ENCODE assay signal across 10 mouse cellular contexts in the genomic region with DNA sequence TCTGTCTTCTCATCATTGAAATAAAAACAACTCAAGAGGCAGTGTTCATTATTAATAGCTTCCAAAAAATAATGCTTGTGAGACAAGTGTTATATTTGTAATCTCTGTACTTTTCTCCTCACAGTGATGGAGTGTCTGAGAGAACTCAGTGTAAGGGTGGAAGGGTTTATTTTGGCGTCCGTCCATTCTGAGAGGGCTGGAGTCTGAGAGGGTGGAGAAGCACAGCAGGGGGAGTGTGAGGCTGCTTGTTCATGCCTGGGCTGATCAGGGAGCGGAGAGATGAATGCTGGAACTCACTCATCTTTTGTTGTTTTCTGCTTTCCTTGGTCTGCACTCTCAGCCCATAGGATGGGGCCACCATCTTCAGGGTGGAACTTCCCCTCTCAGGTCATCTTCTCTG. TPM values are rescaled to one million over a fixed set of nuclear protein-coding genes. Genes with fewer than 3 reads are reported as not detected.
DNase-seq lines count a peak whose midpoint lies in the region; ATAC-seq and TF ChIP-seq lines count a peak whose summit lies in the region.
"Had no signal": no experiment of that assay in that cellular context is flagged by ENCODE, and none has a peak within 500 bp of the region (broad histone marks: within the 10 kb centered on the region; RNA-seq: fewer than 3 reads in every experiment).

No protein-coding gene starts in this region.

- TF ChIP-seq CTCF in heart, postnatal 0 days (IDR thresholded peaks at IDR 0.05; ENCODE audit: low read depth), result no peak

- H3K27me3 ChIP-seq in kidney, embryonic 15.5 days, result no peaks in the 10 kb centered on the region
- no peaks in the 10 kb centered on the region for H3K27me3 ChIP-seq in embryonic facial prominence, embryonic 15.5 days
- H3K27me3 ChIP-seq in heart, postnatal 0 days (ENCODE audit: control insufficient read depth, insufficient read depth, low read length), result no peaks in the 10 kb centered on the region

- H3K4me2 ChIP-seq in kidney, embryonic 15.5 days, result no peak overlapping the region
- H3K4me2 ChIP-seq in embryonic facial prominence, embryonic 15.5 days (replicated peaks), result no peak overlapping the region
- no peak overlapping the region for H3K4me2 ChIP-seq in heart, postnatal 0 days (ENCODE audit: low read depth, low read length)

- no peak overlapping the region for H3K9ac ChIP-seq in kidney, embryonic 15.5 days
- no peak overlapping the region for H3K9ac ChIP-seq in embryonic facial prominence, embryonic 15.5 days
- H3K9ac ChIP-seq in heart, postnatal 0 days (replicated peaks; ENCODE audit: low read depth, low read length), result no peak overlapping the region

- H3K9me3 ChIP-seq in kidney, embryonic 15.5 days (replicated peaks), result no peaks in the 10 kb centered on the region
- no peaks in the 10 kb centered on the region for H3K9me3 ChIP-seq in embryonic facial prominence, embryonic 15.5 days (replicated peaks)
- no peaks in the 10 kb centered on the region for H3K9me3 ChIP-seq in heart, postnatal 0 days (replicated peaks; ENCODE audit: control insufficient read depth, low read length)

- no peak for TF ChIP-seq EP300 in heart, postnatal 0 days (IDR thresholded peaks at IDR 0.05; ENCODE audit: low read depth)

- H3K27ac ChIP-seq in kidney, embryonic 15.5 days, result no peak overlapping the region
- no peak overlapping the region for H3K27ac ChIP-seq in embryonic facial prominence, embryonic 15.5 days (replicated peaks)
- H3K27ac ChIP-seq in heart, postnatal 0 days (ENCODE audit: low read depth), result no peak overlapping the region

- WGBS in kidney, embryonic 15.5 days, result 57% methylated on average over 3 of the region's 3 CpGs
- 54% methylated on average over 3 of the region's 3 CpGs for WGBS in embryonic facial prominence, embryonic 15.5 days
- WGBS in heart, postnatal 0 days, result 39% methylated on average over 3 of the region's 3 CpGs

- no peaks in the 10 kb centered on the region for H3K36me3 ChIP-seq in kidney, embryonic 15.5 days
- no peaks in the 10 kb centered on the region for H3K36me3 ChIP-seq in embryonic facial prominence, embryonic 15.5 days
- no peaks in the 10 kb centered on the region for H3K36me3 ChIP-seq in heart, postnatal 0 days (replicated peaks; ENCODE audit: control insufficient read depth, insufficient read depth, low read length)

- H3K4me3 ChIP-seq in kidney, embryonic 15.5 days (replicated peaks), result no peak overlapping the region
- H3K4me3 ChIP-seq in embryonic facial prominence, embryonic 15.5 days (replicated peaks), result no peak overlapping the region
- no peak overlapping the region for H3K4me3 ChIP-seq in heart, postnatal 0 days (ENCODE audit: low read depth, low read length)

- H3K4me1 ChIP-seq in kidney, embryonic 15.5 days, result 0 out of 2 replicates have a peak, but pooled peaks cover 6% of the 10 kb centered on the region
- H3K4me1 ChIP-seq in embryonic facial prominence, embryonic 15.5 days, result 0 out of 2 replicates have a peak, but pooled peaks cover 2% of the 10 kb centered on the region
- H3K4me1 ChIP-seq in heart, postnatal 0 days (ENCODE audit: control insufficient read depth, insufficient read depth), result no peaks in the 10 kb centered on the region

- ATAC-seq in kidney, embryonic 15.5 days (replicated peaks; ENCODE audit: low FRiP score), result peak; percentile 73; the same call in 1 of the 2 replicates
- ATAC-seq in embryonic facial prominence, embryonic 15.5 days (ENCODE audit: insufficient number of reproducible peaks, low FRiP score, low TSS enrichment, low read depth), result peak; percentile 67
- no peak for ATAC-seq in heart, postnatal 0 days (ENCODE audit: insufficient read depth, low read depth)

- DNase-seq in kidney, adult 11 months, result no peak
- DNase-seq in heart, postnatal 0 days (ENCODE audit: low spot score), result peak; percentile 38
- peak; percentile 71 for DNase-seq in lung, postnatal 10 days
- no peak for DNase-seq in adrenal gland, postnatal 10 days
- no peak for DNase-seq in spleen, adult 18-20 months
- DNase-seq in spleen, postnatal 14 days (ENCODE audit: low spot score in 2 of 2), result no peak

RNA-seq across cellular contexts. Expression of a gene that starts 36.8 kb away (rescaled TPM):
- polyA plus RNA-seq in kidney, embryonic 15.5 days (2015; fragmentation: Nextera tagmentation; extraction: Ambion mirVana), result 0.73 TPM in 2 replicates
- 2.6 and 2.7 TPM in 2 replicates for polyA plus RNA-seq in embryonic facial prominence, embryonic 15.5 days (2015; fragmentation: Nextera tagmentation; extraction: Ambion mirVana)
- 1.6 TPM in 1 of 2 replicates, not detected in the other for total RNA-seq in heart, postnatal 0 days (2014; rRNA removed; ENCODE audit: low replicate concordance)
- polyA plus RNA-seq in heart, postnatal 0 days (2015; fragmentation: Nextera tagmentation; extraction: Ambion mirVana), result 0.10 and 0.14 TPM in 2 replicates
- under 1 TPM; 0.24 to 0.48 TPM for total RNA-seq in adrenal gland, postnatal 10 days (2021)
- total RNA-seq: MEL; neutrophil, adult 5-6 weeks had no signal

RNA-seq across cellular contexts. Expression of a gene that starts 38.7 kb away (rescaled TPM):
- 3.1 and 3.9 TPM in 2 replicates for polyA plus RNA-seq in kidney, embryonic 15.5 days (2015; fragmentation: Nextera tagmentation; extraction: Ambion mirVana)
- polyA plus RNA-seq in embryonic facial prominence, embryonic 15.5 days (2015; fragmentation: Nextera tagmentation; extraction: Ambion mirVana), result 6.5 and 7.2 TPM in 2 replicates
- 9.3 and 11.0 TPM in 2 replicates for total RNA-seq in heart, postnatal 0 days (2014; rRNA removed; ENCODE audit: low replicate concordance)
- 3.2 TPM in 2 replicates for polyA plus RNA-seq in heart, postnatal 0 days (2015; fragmentation: Nextera tagmentation; extraction: Ambion mirVana)
- 1 to 10 TPM; 6.4 to 7.6 TPM for total RNA-seq in adrenal gland, postnatal 10 days (2021)

Comparison
In these comparisons a context has a peak if more than half of its experiments do, and no peak if none do; other contexts are left out.
1. DNase-seq: peak in heart, postnatal 0 days (single experiment) and lung, postnatal 10 days (single experiment); none in kidney, adult 11 months (single experiment), adrenal gland, postnatal 10 days (single experiment), spleen, adult 18-20 months (0 of 2) and spleen, postnatal 14 days (0 of 2).